Mouse (Mus musculus): Measurements from ENCODE around the gene Ppp2r5e.
A peak's percentile ranks its signal among the peaks of the same experiment; 100 is the strongest.

Ppp2r5e gene

DNA sequence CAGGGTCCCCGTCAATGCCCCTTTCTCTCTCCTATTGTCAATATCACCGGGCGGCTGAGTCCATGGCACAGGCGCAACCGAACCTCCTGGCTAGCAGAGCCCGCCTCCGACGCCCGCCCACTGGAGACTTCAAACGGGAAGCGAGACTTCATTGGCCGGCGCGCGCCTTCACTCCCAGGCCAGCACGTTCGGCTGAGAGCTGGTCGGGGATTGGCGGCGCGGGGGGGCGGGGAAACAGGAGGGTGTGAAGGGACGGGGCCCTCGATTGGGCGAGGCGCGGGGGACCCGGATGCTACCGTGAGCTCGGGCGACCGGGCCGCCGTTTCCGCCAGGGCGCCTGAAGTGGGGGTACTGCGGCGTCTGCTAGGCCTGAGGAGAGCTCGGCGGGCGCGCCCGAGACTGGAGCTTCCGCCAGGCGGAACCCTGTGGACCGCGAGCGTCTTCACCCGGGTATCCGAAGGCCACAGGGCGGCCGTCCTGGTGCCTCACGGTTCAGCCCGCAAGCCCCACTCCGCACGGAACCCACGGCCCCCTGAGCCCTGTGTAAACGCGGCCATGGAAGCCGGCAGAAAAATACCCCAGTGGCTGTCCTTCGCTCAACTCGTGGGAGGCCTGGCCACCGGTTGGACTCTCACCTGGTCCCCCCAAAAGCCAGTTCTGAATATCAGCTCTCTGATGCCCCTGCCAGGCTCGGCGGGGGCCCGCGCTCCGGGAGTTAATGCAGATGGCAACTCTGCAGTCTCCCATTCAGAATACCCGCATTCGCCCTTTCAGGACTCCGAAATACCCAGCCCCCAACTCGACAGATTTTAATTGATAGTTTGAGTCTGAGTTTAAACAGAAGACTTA, at the start of gene Ppp2r5e:
Ppp2r5e (minus strand) TSS at position 92 of the 849 bp plus-strand sequence.
- peak; percentile 82 for DNase-seq (ENCODE audit: low read depth)

DNA sequence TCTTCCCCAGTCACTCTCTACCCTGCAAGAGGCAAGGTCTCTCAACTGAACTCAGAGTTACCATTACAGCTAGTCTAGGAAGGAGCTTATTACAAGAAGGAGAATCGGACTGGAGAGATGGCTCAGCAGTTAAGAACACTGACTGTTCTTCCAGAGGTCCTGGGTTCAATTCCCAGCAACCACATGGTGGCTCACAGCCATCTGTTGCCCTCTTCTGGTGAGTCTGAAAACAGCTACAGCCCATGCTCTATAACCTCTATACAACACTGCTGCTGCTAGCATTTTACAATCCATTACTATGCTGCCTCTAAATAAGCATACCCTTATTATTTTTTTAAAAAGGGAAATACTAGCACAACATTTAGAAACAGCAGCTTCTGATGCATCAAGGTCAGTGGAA, 49.7 kb upstream of the Ppp2r5e start:
- no peak for DNase-seq (ENCODE audit: low read depth)

DNA sequence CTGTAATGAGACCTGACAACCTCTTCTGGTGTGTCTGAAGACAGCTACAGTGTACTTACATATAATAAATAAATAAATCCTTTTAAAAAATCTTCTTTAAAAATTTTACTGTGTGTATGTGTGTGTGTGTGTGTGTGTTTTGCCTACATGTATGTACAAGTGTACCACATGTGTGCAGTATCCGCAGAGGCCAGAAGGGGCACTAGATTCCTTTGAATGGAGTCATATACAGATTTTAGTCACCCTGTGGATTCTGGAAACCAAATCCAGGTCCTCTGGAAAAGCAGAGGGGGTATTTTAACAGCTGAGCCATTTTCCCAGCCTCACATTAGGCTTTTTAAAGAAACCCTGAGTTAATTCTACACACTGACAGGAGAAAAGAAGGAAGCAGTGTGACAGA, 45.7 kb upstream of the Ppp2r5e start:
- DNase-seq (ENCODE audit: low read depth): no peak

DNA sequence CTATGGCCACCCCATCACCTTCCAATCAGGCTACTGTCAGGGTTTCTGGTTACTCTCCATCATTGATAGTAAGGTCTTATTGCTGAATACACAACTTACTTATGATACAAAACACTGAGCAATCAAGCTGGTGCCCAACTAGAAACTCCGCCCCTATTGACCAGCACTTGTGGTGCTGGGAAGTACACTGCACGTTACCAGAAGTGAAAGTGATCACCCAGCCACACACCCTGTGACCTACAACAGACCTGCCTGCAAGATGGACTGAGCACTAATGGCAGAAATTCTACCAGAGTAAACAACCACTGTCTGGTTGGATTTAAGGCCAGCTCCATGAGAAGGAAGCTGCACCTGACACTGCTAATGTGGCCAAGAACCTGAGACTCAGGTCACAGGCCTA, 42.3 kb upstream of the Ppp2r5e start:
- DNase-seq (ENCODE audit: low read depth): no peak

DNA sequence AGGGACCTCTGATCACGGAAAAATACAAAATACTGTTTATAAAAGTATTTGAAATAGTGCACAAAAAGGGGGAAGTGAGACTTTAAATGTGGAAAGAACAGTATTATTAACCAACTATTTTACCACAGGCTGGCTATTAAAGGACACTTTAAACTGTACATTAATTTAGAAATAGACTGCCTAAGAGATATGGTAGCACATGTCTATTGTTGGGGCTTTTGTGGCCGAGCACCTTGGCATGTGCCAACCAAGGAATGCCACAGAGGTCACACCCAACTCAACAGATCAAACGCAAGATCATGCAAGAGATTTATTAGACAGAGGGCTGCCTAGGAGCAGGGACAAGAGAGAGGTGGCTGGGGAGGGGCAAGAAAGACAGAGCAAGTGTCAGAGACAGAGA, 41.1 kb upstream of the Ppp2r5e start:
- DNase-seq (ENCODE audit: low read depth): no peak

DNA sequence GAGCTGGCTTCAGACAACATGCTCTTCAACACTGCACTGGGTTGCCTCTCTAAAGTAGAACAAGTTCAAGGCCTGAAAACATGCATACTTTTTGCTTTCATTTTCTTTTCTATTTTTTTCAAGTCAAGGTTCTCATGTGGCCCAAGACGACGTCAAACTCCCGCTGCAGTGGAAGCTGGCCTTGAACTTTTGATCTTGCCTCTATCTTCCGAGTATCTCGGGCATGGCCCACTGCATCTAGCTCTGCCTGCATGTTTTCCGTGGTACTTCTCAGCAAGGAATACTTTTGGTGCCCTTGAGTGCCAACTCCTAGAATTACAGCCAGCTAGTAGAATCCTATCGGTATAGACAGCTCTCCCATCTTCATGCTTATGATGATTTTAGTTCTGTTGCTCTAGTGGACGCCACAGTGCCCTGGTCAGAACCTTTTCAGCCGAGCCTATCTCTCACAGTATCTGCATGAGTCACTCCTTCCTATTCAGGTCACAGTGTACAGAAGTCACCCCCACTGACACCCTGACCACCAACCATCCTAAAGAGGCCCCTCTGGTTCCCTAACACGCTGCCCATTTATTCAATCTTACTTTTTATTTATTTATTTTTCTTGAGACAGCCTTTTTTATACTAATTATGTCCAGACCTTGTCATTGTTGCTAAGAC, 39.9 kb upstream of the Ppp2r5e start:
- no peak for DNase-seq (ENCODE audit: low read depth)

DNA sequence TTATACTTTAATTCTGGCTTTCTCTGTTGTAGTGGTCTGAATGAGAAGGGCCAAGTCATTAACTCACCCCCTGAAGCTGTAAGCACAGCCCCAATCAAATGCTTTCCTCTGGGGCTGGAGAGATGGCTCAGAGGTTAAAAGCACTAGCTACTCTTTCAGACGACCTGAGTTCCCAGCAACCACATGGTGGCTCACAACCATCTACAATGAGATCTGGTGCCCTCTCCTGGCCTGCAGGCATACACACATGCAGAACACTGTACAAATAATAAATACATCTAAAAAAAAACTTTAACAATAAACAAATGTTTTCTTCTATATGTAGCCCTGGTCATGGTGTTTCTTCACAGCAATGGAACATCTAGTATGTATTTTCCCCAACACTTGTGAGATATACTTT, 33.6 kb upstream of the Ppp2r5e start:
- no peak for DNase-seq (ENCODE audit: low read depth)

DNA sequence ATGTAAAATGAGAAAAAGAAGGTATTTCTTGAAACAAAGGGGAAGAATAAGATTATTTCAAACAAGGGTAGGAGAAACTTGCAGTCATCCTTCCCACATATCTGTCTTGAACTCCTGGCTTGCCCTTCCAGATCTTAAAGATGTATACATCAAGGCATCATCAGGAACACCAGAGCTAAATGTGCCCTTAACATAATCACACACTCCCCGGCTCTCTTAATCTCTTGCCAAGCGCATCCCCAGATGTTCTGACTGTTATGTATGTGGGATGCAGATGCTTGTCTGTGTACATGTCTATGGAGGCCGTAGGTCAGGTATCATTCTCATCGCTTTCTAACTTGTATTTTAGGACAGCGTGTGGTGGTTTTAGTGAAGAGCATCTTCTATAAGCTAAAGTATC, 27.2 kb upstream of the Ppp2r5e start:
- no peak for DNase-seq (ENCODE audit: low read depth)

DNA sequence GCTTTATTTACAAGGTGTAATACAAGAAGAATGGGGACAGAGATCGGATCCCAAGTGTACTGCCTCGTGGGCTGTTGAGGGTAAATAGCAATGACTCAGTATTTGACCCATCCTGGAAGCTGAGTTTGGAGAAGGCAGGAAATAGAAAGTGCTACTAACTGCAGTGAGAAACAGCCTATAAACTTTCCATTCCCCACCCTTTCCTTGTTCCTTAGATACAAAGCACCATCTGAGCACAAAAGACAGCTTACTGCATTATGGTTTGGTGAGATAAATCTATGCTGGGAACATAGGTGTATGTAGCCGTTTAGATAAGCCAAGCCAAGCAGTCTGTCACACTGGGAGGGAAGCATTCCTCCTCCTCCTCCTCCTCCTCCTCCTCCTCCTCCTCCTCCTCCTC, 26.8 kb upstream of the Ppp2r5e start:
- no peak for DNase-seq (ENCODE audit: low read depth)

DNA sequence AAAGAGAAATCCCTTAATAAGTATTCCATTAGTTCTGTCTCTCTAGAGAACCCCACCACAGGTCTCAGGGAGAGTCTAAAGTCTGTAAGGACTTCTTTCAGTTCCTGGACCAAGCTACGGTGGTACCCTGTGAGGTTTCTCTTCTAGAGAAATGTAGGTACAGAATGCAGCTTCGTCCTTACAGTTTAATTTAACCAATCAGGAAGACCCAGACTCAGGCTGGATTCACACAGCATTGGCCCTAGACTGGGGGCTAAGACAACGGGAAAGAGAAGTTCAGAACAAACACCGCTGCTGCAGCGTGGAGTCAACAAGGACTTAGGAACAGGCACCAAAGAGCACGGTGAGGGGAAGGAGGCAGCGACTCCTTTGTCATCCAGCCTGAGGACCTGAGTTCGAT, 20.8 kb upstream of the Ppp2r5e start:
- no peak for DNase-seq (ENCODE audit: low read depth)

DNA sequence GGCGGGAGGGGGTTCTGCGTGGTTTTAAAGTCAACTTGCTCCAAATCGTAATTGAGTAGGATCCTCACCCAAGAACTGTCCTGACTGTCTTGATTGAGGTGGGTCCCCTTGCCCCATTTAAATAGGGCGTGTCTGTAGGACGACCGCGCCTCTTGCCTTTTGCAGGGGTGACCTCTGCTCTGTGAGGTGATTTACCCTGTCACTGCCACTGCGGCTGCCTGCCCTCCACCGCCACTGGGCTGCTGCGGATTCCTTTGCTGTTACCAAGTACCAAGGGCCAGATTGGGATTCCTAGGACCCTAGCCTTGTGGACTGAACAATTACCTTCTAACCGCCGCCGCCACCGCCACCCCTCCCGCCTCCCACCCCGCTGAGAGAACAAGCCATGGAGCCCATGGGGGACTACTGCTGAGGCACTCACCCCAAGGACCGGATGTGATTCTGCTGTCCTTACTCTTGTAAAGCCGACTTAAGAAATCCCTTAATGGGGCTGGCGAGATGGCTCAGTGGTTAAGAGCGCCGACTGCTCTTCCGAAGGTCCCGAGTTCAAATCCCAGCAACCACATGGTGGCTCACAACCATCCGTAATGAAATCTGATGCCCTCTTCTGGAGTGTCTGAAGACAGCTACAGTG, 20.2 kb upstream of the Ppp2r5e start:
- DNase-seq (ENCODE audit: low read depth): no peak

DNA sequence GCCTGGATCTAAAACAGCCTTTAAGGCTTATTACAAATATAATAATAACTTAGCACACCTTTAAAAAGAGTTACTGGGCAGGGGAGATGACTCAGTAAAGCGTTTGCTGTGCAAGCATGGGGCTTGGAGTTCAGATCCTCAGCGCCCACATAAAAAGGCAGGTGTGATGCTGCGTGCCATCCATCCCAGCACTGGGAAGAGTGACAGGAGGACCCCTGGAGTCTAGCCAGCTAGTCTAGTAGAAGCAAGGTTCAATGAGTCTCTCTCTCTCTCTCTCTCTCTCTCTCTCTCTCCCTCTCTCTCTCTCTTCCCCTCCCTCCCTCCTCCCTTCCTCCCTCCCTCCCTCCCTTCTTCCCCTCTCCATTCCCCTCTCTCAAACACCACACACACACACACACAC, 19.5 kb upstream of the Ppp2r5e start:
- DNase-seq (ENCODE audit: low read depth): no peak

DNA sequence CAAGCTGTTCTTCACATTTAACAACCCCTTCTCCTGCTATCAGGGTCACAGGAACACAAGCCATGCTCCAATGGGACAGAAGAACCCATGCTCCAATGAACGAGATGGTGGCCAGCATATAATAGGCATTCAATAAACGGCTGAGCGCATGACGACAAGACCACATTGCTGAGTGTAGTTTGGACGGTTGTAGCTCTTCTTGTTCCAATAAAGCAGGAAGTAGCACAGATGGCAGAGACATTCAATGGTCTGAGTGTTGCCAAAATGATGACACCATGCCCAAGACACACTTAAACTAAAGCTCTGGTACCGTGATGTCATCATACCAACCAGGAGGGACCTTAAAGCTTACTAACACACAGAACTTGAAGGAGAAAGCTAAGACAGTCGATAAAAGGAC, 16.7 kb upstream of the Ppp2r5e start:
- no peak for DNase-seq (ENCODE audit: low read depth)

DNA sequence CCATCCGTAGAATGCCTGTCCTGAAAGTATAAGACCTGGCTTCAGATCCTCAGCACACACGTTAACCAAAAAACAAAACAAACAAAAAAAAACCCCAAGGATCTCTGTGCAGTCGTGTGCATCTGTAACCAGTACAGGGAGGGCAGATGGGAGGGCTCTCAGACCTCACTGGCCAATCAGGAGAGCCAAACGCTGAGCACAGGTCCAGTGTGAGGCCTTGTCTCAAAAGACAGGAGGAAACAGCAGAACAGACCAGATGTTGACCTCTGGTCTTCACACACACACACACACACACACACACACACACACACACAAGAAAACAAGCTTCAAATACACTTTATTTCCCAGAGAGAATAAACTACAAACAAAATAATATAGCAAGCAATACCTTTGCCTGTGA, 3.4 kb upstream of the Ppp2r5e start:
- DNase-seq (ENCODE audit: low read depth): peak; percentile 20

DNA sequence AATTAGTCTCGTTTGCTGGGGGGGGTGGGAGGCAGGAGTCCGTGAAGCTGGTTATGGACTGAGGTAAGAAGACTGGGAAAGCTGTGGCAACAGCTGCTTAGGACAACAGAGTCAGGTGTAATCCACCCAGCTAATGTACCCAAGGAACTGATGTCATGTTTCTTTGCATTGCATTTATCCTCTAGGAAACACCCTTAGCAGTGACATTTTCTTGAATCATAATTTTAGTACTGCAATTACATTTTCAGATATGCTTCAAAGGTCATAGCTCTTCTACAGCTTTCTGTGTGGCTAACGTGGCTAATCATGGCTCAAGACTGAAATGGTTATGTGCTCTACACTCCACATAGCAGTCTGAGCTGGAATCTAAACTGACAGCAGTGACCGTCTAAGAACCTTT, 2.9 kb upstream of the Ppp2r5e start:
- no peak for DNase-seq (ENCODE audit: low read depth)

DNA sequence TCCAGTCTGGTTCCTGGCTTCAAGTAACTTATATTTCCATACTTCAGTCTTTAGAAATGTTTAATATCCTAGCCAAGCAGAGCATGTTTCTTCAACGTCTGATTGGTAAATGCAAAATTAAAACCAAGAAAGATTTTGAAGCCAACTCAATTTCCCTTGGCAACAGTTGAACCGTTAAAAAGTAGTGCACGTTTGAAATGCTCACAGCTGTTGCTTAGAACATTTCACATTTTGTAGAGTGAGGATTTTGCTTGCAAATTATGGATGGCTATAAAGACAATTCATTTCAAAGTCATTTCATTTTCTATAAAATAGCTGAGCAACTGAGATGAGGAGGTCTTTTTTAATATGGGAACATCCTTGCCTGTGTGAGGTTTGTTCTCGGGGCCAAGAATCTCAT, 1.7 kb upstream of the Ppp2r5e start:
- DNase-seq (ENCODE audit: low read depth): no peak

DNA sequence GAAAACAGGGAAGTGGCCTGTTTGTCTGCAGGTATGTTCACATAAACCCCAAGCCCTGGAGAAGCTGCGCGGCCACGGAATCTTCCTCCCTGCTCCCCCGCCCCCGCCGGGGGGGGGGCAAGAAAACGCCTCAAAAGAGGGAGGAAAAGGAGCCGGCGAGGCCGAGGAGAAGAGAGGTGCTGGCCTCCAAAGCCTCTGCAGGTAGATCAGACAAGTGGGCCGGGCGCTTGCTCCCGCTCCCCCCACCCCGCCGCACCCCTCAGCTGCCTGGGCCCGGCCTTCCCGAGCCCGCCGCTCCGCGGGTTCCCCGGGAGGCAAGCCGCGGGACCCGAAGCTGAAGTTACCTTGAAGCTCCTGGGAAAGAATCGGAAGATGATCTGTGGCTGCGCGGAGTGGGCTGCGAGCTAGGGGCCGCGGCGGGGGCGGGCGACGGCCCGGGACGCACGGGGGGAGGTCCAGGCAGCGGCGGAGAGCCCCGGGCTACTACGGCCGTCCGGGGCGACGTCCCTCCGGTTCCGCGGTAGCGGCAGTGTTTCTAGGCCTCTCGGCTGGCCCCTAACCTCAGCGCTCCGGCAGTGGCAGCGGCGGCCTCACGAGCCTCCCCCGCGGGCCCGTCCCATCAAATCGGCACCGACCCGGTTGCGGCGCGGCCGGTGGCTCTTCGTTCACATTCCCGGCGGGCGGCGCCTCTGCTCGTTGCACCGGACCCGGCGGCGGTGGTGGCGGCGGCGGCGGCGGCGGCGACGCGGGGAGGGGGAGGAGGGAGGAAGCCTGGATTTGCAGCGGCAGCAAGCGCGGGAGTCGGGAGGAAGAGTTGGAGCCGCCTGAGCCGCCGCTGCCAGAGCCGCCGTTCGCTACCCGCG, 523 bp downstream of the Ppp2r5e start:
- no peak for DNase-seq (ENCODE audit: low read depth)

DNA sequence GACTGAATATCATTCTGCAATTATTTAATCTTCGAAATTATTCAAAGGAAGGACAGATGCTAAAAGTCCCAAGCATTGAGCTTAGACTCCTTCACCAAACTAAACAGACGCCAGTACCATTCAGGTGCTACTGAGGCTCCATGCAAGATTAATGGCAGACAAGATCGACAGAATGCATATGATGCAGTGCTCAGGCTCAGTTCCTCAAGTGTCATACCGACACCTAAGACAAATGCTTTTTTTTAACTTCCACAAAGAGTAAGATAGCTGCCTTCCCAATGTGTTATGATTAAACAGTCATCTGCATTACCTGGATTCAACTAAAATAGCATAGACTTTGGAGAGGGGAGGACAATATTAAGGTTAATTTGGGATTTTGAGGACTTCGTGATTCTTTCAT, 1.6 kb downstream of the Ppp2r5e start:
- DNase-seq (ENCODE audit: low read depth): no peak

DNA sequence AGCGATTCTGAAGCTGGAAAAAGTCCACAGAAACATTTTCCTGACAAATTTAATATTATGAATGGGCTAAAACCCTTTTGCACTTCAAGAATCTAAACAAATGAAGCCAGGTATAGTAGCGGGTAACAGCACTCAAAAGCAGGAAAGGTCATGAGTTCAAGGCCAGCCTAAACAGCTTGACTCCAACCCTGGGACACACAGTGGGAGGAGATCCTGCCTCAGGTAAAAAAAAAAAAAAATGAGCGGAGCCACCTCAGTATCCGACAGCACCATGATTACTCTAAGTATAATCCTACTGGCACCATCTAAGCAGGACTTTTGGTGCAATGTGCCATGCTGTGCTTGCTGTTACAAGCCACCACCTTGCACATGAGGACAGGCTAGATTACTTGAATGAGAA, 2.2 kb downstream of the Ppp2r5e start:
- no peak for DNase-seq (ENCODE audit: low read depth)

DNA sequence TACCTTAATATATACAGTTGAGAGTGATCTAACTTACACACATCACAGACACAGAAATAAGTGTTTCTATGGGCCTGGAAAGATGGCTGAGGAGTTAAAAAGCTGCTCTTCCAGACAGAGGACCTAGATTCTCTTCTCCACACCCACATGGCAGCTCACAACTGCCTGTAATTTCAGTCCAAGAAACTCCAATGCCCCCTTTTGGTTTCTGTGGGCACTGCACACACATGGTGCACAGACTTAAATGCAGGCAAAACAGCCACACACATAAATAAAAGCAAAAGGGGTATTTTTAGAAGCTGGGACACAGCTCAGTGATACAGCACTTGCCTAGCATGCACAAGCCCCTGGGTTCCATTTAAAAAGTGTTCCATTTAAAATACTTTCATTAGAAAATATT, 8.5 kb downstream of the Ppp2r5e start:
- DNase-seq (ENCODE audit: low read depth): no peak

DNA sequence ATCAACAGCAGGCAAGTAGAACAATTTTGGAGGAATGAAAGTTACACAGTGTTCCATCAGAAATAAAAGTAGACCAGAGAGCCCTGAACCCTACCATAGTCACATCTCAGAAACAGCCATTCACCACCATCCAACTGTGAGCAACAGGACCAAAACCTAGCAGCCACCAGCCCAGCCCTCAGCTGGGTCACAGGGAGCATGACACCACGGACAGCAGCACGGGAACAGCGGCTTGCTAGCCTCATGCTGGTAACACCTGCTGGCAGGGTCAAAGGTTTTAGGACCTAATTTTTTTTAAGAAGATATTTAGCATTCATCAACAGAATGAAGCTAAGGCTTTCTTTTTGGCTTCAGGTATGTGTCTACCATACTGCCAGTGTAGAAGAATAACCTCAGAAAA, 12.3 kb downstream of the Ppp2r5e start:
- DNase-seq (ENCODE audit: low read depth): no peak

DNA sequence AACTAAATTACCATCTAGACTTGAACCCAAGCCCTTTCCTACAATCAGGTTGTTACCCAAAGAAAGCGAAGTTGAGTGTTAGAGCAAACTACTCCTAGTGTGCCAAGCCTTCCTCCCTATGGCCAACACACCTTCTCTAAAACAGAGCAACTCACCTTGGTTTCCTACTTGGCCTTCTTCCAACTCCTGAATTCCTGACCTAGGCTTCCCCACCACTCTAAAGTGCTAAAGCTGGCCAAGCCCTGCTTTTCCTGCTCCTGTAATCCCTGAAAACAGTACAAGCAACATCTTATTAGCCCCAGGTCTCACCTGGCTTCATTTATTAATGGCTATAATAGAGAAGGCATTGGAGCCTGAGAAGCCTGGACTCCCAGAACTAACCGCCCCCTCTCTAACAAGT, 17.0 kb downstream of the Ppp2r5e start:
- no peak for DNase-seq (ENCODE audit: low read depth)
